Mouse (Mus musculus) megakaryocyte progenitor cell, adult 5-6 weeks (primary cell): ENCODE results near the gene Gm20388. TPM values are rescaled to one million over a fixed set of nuclear protein-coding genes. Genes with fewer than 3 reads are reported as not detected.
A peak's percentile ranks its signal among the peaks of the same experiment; 100 is the strongest.

Experiments
- ATAC-seq: replicated peaks from 2 replicates; pipeline ENCODE4 v1.8.0; 2016; ENCODE audit warnings: mild to moderate bottlenecking, moderate TSS enrichment, inconsistent platforms; ENCODE audit not compliant: poor library complexity
- total RNA-seq, 2 experiments: library from RNA; stranded (forward) in 1 of 2; stranded (reverse) in 1 of 2; fragments of 157-497, 149-512 nt in 1 of 2; fragments of 200-1000 nt in 1 of 2; gene quantifications; 2 replicates each; pipeline versions ENCODE4 v1.2.3 to v1.2.4; 2015 to 2017

The Gm20388 gene
- total RNA-seq, 2 experiments from 2014 or later = 18.6 TPM; not detected in 1

- ATAC-seq = no peak
Measured at GRCm38 (mm10) chr8:121162906-121163695, 1252.5 kb downstream of the Gm20388 start.

- peak; percentile 84 for ATAC-seq
Measured at GRCm38 (mm10) chr8:121164017-121164469, 1253.4 kb downstream of the Gm20388 start.

- no peak for ATAC-seq
Measured at GRCm38 (mm10) chr8:121168033-121168432, 1257.4 kb downstream of the Gm20388 start.

- ATAC-seq = peak; percentile 8; the same call in 1 of the 2 replicates
Measured at GRCm38 (mm10) chr8:121170116-121170515, 1259.5 kb downstream of the Gm20388 start.

GRCm38 (mm10) chr8:121170626-121171552 is 1260.2 kb downstream of the Gm20388 start:
- ATAC-seq = peak; percentile 71

- no peak for ATAC-seq
Measured at GRCm38 (mm10) chr8:121172567-121172966, 1261.9 kb downstream of the Gm20388 start.

GRCm38 (mm10) chr8:121174178-121174577 is 1263.5 kb downstream of the Gm20388 start:
- no peak for ATAC-seq

- no peak for ATAC-seq
Measured at GRCm38 (mm10) chr8:121174721-121175539, 1264.3 kb downstream of the Gm20388 start.

- ATAC-seq = no peak
Measured at GRCm38 (mm10) chr8:121175540-121176090, 1265.0 kb downstream of the Gm20388 start.

GRCm38 (mm10) chr8:121176291-121176690 is 1265.7 kb downstream of the Gm20388 start:
- ATAC-seq = peak; percentile 94

- ATAC-seq = no peak
Measured at GRCm38 (mm10) chr8:121180474-121181284, 1270.0 kb downstream of the Gm20388 start.

- no peak for ATAC-seq
Measured at GRCm38 (mm10) chr8:121181285-121181884, 1270.7 kb downstream of the Gm20388 start.

GRCm38 (mm10) chr8:121187491-121188364 is 1277.1 kb downstream of the Gm20388 start:
- ATAC-seq = peak; percentile 93

- ATAC-seq = no peak
Measured at GRCm38 (mm10) chr8:121188994-121189393, 1278.4 kb downstream of the Gm20388 start.

- ATAC-seq = no peak
Measured at GRCm38 (mm10) chr8:121192451-121192850, 1281.8 kb downstream of the Gm20388 start.

- no peak for ATAC-seq
Measured at GRCm38 (mm10) chr8:121195970-121196369, 1285.3 kb downstream of the Gm20388 start.

- ATAC-seq = no peak
Measured at GRCm38 (mm10) chr8:121196726-121197668, 1286.4 kb downstream of the Gm20388 start.
